Mouse (Mus musculus): ENCODE data around the gene Gm17349.
A peak's percentile ranks its signal among the peaks of the same experiment; 100 is the strongest.
"Not testable (repeated sequence)": the region's sequence is repeated elsewhere in the genome, so short reads cannot be mapped to it uniquely, and the experiment has no call there.

Gene Gm17349

GRCm38 (mm10) chr15:99717386-99718334 is 12.4 kb upstream of the Gm17349 start, which contains the start of gene Gpd1:
TSS of gene Gpd1 (plus strand) at chr15:99717515.
- DNase-seq (ENCODE audit: low read depth, low spot score) = no peak

- no peak for DNase-seq (ENCODE audit: low read depth, low spot score)
Observed at GRCm38 (mm10) chr15:99716814-99717213, 11.5 kb upstream of the Gm17349 start.

- no peak for DNase-seq (ENCODE audit: low read depth, low spot score)
Observed at GRCm38 (mm10) chr15:99715982-99716746, 10.9 kb upstream of the Gm17349 start.

- DNase-seq (ENCODE audit: low read depth, low spot score) = no peak
Observed at GRCm38 (mm10) chr15:99715361-99715865, 10.1 kb upstream of the Gm17349 start.

GRCm38 (mm10) chr15:99714858-99715257 is 9.6 kb upstream of the Gm17349 start:
- peak; percentile 88 for DNase-seq (ENCODE audit: low read depth, low spot score)

- DNase-seq (ENCODE audit: low read depth, low spot score) = no peak
Observed at GRCm38 (mm10) chr15:99714206-99714605, 8.9 kb upstream of the Gm17349 start.

GRCm38 (mm10) chr15:99713569-99713968 is 8.3 kb upstream of the Gm17349 start:
- no peak for DNase-seq (ENCODE audit: low read depth, low spot score)

- no peak for DNase-seq (ENCODE audit: low read depth, low spot score)
Observed at GRCm38 (mm10) chr15:99712666-99713559, 7.6 kb upstream of the Gm17349 start.

- DNase-seq (ENCODE audit: low read depth, low spot score) = no peak
Observed at GRCm38 (mm10) chr15:99711491-99711890, 6.2 kb upstream of the Gm17349 start.

GRCm38 (mm10) chr15:99710221-99711190 is 5.2 kb upstream of the Gm17349 start:
- no peak for DNase-seq (ENCODE audit: low read depth, low spot score)

GRCm38 (mm10) chr15:99708176-99708575 is 2.9 kb upstream of the Gm17349 start:
- DNase-seq (ENCODE audit: low read depth, low spot score) = no peak

GRCm38 (mm10) chr15:99704881-99705280 is 409 bp downstream of the Gm17349 start:
- DNase-seq (ENCODE audit: low read depth, low spot score) = no peak

GRCm38 (mm10) chr15:99704041-99704681 is 1.1 kb downstream of the Gm17349 start:
- DNase-seq (ENCODE audit: low read depth, low spot score) = no peak

GRCm38 (mm10) chr15:99703676-99704040 is 1.6 kb downstream of the Gm17349 start:
- no peak for DNase-seq (ENCODE audit: low read depth, low spot score)

GRCm38 (mm10) chr15:99703104-99703503 is 2.2 kb downstream of the Gm17349 start:
- no peak for DNase-seq (ENCODE audit: low read depth, low spot score)

GRCm38 (mm10) chr15:99701999-99702900 is 3.0 kb downstream of the Gm17349 start, which contains the start of gene Smarcd1:
TSS of gene Smarcd1 (plus strand) at chr15:99702129.
- peak; percentile 98 for DNase-seq (ENCODE audit: low read depth, low spot score)

GRCm38 (mm10) chr15:99701640-99701998 is 3.7 kb downstream of the Gm17349 start:
- DNase-seq (ENCODE audit: low read depth, low spot score) = not testable (repeated sequence)

Data from mesoderm, embryonic 11.5 days (tissue).